Mouse (Mus musculus) neural tube, embryonic 11.5 days (tissue): ENCODE data around the gene Stk4. TPM values are rescaled to one million over a fixed set of nuclear protein-coding genes. Genes with fewer than 3 reads are reported as not detected.

Source experiments
- ATAC-seq: fragments of 200-750 bp; cut with Nextera tagmentation; 2 replicates; pipeline ENCODE4 v1.8.0; 2017; ENCODE audit warnings: moderate number of reproducible peaks, mild to moderate bottlenecking, moderate TSS enrichment, moderate library complexity; ENCODE audit not compliant: insufficient read depth, low FRiP score, low TSS enrichment
- DNase-seq: peaks from one replicate; pipeline ENCODE4 v3.0.0-alpha.2; 2015; ENCODE audit warnings: low spot score
- H3K27ac ChIP-seq: fragments of 300-500 bp; sonication (generic); 2 replicates; pipeline ENCODE4 v1.5.1; 2014; ENCODE audit warnings: low read depth, mild to moderate bottlenecking, low read length
- H3K27me3 ChIP-seq: fragments of 300-500 bp; sonication (generic); 2 replicates; pipeline ENCODE4 v1.6.1; 2014; ENCODE audit warnings: mild to moderate bottlenecking, low read length, mixed read lengths; ENCODE audit not compliant: control insufficient read depth, insufficient read depth
- H3K36me3 ChIP-seq: fragments of 300-500 bp; sonication (generic); 2 replicates; pipeline ENCODE4 v1.6.1; 2014; ENCODE audit warnings: mild to moderate bottlenecking, low read length, moderate library complexity, mixed read lengths; ENCODE audit not compliant: control insufficient read depth, insufficient read depth
- H3K4me1 ChIP-seq: fragments of 300-500 bp; sonication (generic); 2 replicates; pipeline ENCODE4 v1.6.1; 2014; ENCODE audit warnings: low read length, mixed read lengths; ENCODE audit not compliant: control insufficient read depth, insufficient read depth
- H3K4me2 ChIP-seq: fragments of 300-500 bp; sonication (generic); 2 replicates; pipeline ENCODE4 v1.6.1; 2014; ENCODE audit warnings: low read depth, mild to moderate bottlenecking, moderate library complexity
- H3K4me3 ChIP-seq: fragments of 300-500 bp; sonication (generic); 2 replicates; pipeline ENCODE4 v1.5.1; 2014; ENCODE audit warnings: low read depth, low read length
- H3K9ac ChIP-seq: fragments of 300-500 bp; sonication (generic); 2 replicates; pipeline ENCODE4 v1.6.1; 2014; ENCODE audit warnings: mild to moderate bottlenecking, low read length
- H3K9me3 ChIP-seq: fragments of 300-500 bp; sonication (generic); 2 replicates; pipeline ENCODE4 v1.6.1; 2016; ENCODE audit warnings: low read length; ENCODE audit not compliant: control insufficient read depth
- WGBS: fragments of 180-500 bp; shearing (Covaris S2); extraction: QIAGEN DNeasy Blood & Tissue Kit; methylation state at CpG from one replicate; pipeline ENCODE4 v1.1.7; 2014; 5-methylcytosine and 5-hydroxymethylcytosine counted together
- polyA plus RNA-seq: library from polyadenylated mRNA; unstranded; fragments of >200 nt; fragmentation: Nextera tagmentation; extraction: Ambion mirVana; gene quantifications from 2 replicates; pipeline ENCODE4 v1.2.1, GENCODE M21; 2014

Stk4 gene
- polyA plus RNA-seq, 1 experiment from 2014 or later = 34.5 TPM

GRCm38 (mm10) chr2:164107125-164107874 is 37.2 kb downstream of the Stk4 start:
- Histone ChIP-seq H3K4me3 (no peak overlapping the region), H3K36me3 (peaks cover 2% of the 10 kb centered on the region; the same call in 1 of the 2 replicates), H3K27me3 (no peaks in the 10 kb centered on the region), H3K9ac (no peak overlapping the region), H3K9me3 (no peaks in the 10 kb centered on the region), H3K4me2 (no peak overlapping the region), H3K27ac (no peak overlapping the region), H3K4me1 (no peaks in the 10 kb centered on the region)
- 67% methylated on average over 16 of the region's 16 CpGs for WGBS
- ATAC-seq (peak; percentile 27; the same call in 1 of the 2 replicates), DNase-seq (no peak)

GRCm38 (mm10) chr2:164108501-164108900 is 38.4 kb downstream of the Stk4 start:
- WGBS = 55% methylated on average over 4 of the region's 4 CpGs
- H3K9ac ChIP-seq = no peak overlapping the region
- H3K9me3 ChIP-seq = no peaks in the 10 kb centered on the region
- DNase-seq = no peak
- 0 out of 2 replicates have a peak, but pooled peaks have one; percentile 45 for ATAC-seq
- no peak overlapping the region for H3K27ac ChIP-seq
- H3K27me3 ChIP-seq = no peaks in the 10 kb centered on the region
- no peaks in the 10 kb centered on the region for H3K4me1 ChIP-seq
- H3K4me2 ChIP-seq = no peak overlapping the region
- H3K4me3 ChIP-seq = no peak overlapping the region
- no peaks in the 10 kb centered on the region for H3K36me3 ChIP-seq

GRCm38 (mm10) chr2:164111546-164111945 is 41.4 kb downstream of the Stk4 start:
- H3K9ac ChIP-seq = no peak overlapping the region
- no peaks in the 10 kb centered on the region for H3K27me3 ChIP-seq
- no peak overlapping the region for H3K27ac ChIP-seq
- H3K36me3 ChIP-seq = no peaks in the 10 kb centered on the region
- no peak overlapping the region for H3K4me3 ChIP-seq
- no peaks in the 10 kb centered on the region for H3K4me1 ChIP-seq
- no peaks in the 10 kb centered on the region for H3K9me3 ChIP-seq
- no peak for DNase-seq
- WGBS = 84% methylated on average over 8 of the region's 8 CpGs
- ATAC-seq = no peak
- H3K4me2 ChIP-seq = no peak overlapping the region

DNA sequence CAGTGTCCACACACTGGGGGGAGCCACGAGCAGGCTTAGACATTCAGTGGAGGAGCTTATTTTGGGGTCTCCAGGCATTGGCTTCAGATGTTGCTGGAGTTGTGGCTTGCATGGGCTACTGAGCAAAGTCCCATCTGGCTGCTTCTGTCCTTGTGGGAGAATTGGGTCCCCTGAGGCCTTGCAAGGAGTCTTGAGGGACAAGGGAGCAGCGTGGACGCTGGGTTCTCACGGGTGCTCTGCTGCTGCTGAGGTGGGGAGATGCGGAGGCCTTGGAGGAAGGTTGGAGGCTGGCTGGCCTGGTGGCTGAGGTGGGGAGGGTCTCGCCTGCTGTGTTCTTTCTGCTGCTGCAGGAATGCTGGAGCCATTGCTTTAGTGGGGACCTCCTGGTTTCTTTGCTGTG is 43.9 kb downstream of the Stk4 start:
- no peaks in the 10 kb centered on the region for H3K36me3 ChIP-seq
- no peak for DNase-seq
- no peaks in the 10 kb centered on the region for H3K4me1 ChIP-seq
- no peak overlapping the region for H3K9ac ChIP-seq
- ATAC-seq = no peak
- no peak overlapping the region for H3K27ac ChIP-seq
- no peak overlapping the region for H3K4me2 ChIP-seq
- no peaks in the 10 kb centered on the region for H3K27me3 ChIP-seq
- WGBS = 89% methylated on average over 6 of the region's 6 CpGs
- no peak overlapping the region for H3K4me3 ChIP-seq
- no peaks in the 10 kb centered on the region for H3K9me3 ChIP-seq

DNA sequence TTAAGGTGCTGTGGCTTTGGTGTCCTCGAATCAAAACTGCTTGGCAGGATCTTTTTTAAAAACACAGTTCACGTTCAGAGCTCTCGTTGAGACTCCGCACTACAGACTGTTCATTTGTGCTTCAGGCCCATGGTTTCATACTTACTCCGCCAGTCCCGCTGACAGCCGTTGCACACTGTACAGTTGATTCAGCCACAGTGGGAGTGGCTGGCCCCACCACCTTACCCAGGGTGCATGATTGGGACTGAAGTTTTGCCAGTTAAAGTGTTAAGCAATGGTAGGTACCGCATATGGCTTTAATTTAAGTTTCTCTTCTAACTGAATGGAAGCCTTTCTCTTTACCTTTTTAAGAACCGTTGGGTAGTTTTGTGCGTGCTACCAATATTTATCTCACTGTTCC is 45.4 kb downstream of the Stk4 start:
- DNase-seq (no peak), ATAC-seq (no peak)
- H3K4me1 ChIP-seq = no peaks in the 10 kb centered on the region
- WGBS = 89% methylated on average over 10 of the region's 10 CpGs
- no peaks in the 10 kb centered on the region for H3K27me3 ChIP-seq
- H3K9me3 ChIP-seq = no peaks in the 10 kb centered on the region
- H3K4me2 ChIP-seq = no peak overlapping the region
- H3K36me3 ChIP-seq = no peaks in the 10 kb centered on the region
- H3K4me3 ChIP-seq = no peak overlapping the region
- no peak overlapping the region for H3K27ac ChIP-seq
- H3K9ac ChIP-seq = no peak overlapping the region

GRCm38 (mm10) chr2:164119503-164119902 is 49.4 kb downstream of the Stk4 start:
- Histone ChIP-seq H3K9ac (no peak overlapping the region), H3K27ac (no peak overlapping the region), H3K4me3 (no peak overlapping the region), H3K9me3 (no peaks in the 10 kb centered on the region), H3K4me1 (no peaks in the 10 kb centered on the region), H3K27me3 (no peaks in the 10 kb centered on the region), H3K36me3 (no peaks in the 10 kb centered on the region), H3K4me2 (no peak overlapping the region)
- DNase-seq = no peak
- 96% methylated on average over 6 of the region's 6 CpGs for WGBS
- no peak for ATAC-seq

- Histone ChIP-seq H3K4me2 (no peak overlapping the region), H3K9ac (no peak overlapping the region), H3K4me1 (no peaks in the 10 kb centered on the region), H3K9me3 (no peaks in the 10 kb centered on the region), H3K27ac (no peak overlapping the region), H3K4me3 (no peak overlapping the region), H3K27me3 (no peaks in the 10 kb centered on the region), H3K36me3 (no peaks in the 10 kb centered on the region)
- DNase-seq = no peak
- ATAC-seq = no peak
- 84% methylated on average over 5 of the region's 5 CpGs for WGBS
Observed at GRCm38 (mm10) chr2:164123169-164123766, 53.1 kb downstream of the Stk4 start.

DNA sequence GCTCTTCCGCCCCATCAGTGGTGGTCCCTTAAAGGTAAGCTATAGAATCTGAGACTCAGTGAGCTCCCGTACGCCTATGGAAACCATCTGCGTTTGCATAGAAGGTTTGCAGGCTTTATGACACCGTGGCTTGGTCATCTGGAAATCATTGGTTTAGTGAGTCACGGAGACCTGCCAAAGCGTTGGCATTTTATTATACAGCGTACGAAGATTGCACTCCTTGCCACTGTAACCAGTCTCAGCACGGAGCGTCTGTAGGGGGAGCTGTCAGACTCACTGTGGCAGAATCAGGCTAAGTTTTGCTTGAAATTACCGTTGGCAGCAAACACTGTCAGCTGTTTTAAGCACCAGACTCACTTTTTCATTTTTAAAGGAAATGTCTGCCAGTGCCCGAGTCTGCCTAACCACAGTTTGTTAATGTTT is 56.4 kb downstream of the Stk4 start:
- Histone ChIP-seq H3K27ac (no peak overlapping the region), H3K4me2 (no peak overlapping the region), H3K4me3 (no peak overlapping the region), H3K4me1 (no peaks in the 10 kb centered on the region), H3K9ac (no peak overlapping the region), H3K36me3 (no peaks in the 10 kb centered on the region), H3K27me3 (no peaks in the 10 kb centered on the region), H3K9me3 (no peaks in the 10 kb centered on the region)
- ATAC-seq = no peak
- no peak for DNase-seq
- 71% methylated on average over 13 of the region's 13 CpGs for WGBS

GRCm38 (mm10) chr2:164127297-164127696 is 57.2 kb downstream of the Stk4 start:
- no peak overlapping the region for H3K4me3 ChIP-seq
- 93% methylated on average over 2 of the region's 2 CpGs for WGBS
- no peak overlapping the region for H3K4me2 ChIP-seq
- ATAC-seq (no peak), DNase-seq (no peak)
- no peaks in the 10 kb centered on the region for H3K36me3 ChIP-seq
- H3K27me3 ChIP-seq = no peaks in the 10 kb centered on the region
- no peaks in the 10 kb centered on the region for H3K9me3 ChIP-seq
- H3K9ac ChIP-seq = no peak overlapping the region
- no peaks in the 10 kb centered on the region for H3K4me1 ChIP-seq
- H3K27ac ChIP-seq = no peak overlapping the region
